Mouse (Mus musculus): ENCODE measurements around the gene Gnaz.

Gnaz gene

DNA sequence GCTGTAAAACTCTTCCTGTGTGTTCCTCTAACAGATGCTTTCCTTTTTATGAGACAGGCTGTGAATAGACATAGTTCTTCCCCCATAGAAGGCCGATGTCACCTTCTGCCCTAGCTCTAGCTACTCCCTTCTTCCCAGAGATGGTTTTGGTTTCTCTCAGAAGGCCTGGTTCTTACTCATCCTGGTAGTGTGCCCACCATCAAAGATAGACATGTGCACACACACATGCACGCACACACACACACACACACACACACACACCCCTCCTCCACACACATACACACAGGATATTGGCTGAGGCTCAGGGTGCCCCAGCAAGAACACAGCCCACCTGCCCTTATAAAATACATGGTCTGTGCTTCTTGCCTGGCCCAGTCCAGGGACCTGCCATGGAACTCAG lies 2.3 kb downstream of the Gnaz start:
- DNase-seq (ENCODE audit: low spot score in 2 of 2) = no peak

DNA sequence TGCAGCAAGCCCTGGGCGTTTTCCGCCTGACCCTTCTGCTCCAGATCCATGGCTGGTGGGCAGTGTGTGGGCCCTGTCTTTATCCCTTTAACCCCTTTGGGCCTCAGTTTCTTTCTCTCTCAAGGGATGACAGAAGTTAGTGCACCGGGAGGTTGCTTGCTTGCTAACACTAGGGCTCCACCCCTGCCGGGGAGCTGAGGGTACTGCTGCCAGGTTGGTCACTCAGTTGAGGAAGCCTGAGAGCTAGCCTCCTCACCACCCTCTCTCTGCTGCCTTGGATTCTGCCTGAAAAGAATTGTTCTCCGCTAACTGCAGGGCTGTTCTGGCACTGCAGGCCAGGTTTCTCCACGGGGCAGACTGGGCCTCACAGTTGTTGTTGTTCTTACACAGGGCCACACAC lies 6.0 kb downstream of the Gnaz start:
- DNase-seq (ENCODE audit: low spot score in 2 of 2) = no peak

DNA sequence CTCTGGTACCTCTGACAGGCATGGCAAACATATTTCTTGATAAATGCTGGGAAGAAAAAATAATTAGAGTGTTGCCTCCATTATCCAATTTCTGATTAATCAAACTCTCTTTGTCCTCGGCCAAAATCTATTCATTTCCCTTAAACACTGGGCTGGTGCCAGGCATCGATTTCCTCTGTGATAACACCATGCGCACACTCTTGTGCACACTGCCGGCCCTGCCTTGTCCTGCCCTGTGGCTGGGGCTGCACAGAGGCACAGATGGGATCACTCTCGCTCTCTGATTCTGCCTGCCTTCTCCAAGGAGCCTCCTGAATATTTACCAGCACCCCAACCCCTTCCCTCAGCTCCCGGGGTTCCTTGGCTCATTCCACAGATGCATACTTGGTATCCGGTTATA lies 8.6 kb downstream of the Gnaz start:
- DNase-seq (ENCODE audit: low spot score in 2 of 2) = no peak

DNA sequence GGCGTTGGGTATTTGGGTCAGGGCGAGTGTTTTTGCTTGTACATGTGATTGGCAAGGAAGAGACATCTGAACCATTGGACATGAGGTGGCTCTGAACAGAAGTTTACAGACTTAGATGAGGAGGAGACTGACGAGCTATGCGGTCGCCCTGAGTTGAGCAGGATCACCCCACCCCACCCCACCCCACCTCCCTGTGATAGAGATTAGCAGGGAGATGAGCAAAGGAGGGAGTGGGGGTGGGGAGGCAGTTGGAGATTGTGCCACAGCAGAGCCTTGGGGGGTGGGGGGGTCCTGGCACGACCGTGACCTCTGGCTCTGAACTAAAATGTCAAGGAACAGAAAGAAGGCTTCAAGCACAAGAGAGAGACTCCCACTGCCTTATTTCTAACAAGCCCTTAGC lies 9.5 kb downstream of the Gnaz start:
- DNase-seq (ENCODE audit: low spot score in 2 of 2) = no peak

DNA sequence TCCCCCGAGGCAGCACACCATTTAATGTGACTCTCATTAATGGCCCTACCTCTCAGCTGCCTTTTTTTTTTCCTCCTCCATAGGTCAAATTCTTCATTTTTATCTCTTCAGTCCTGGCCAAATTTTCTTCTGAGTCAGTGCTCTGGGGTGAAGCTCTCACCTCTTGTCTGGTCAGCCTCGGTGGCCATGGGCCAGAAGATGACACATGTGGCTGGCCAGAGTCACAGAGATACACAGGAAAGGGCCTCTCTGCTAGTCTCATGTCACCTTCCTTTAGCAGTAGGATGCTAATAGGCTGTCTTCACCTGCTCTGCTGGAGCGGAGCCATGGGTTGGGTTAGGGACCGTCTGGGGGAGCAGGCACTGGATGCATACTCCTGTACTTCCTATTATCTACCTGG lies 11.1 kb downstream of the Gnaz start:
- DNase-seq (ENCODE audit: low spot score in 2 of 2) = no peak

DNA sequence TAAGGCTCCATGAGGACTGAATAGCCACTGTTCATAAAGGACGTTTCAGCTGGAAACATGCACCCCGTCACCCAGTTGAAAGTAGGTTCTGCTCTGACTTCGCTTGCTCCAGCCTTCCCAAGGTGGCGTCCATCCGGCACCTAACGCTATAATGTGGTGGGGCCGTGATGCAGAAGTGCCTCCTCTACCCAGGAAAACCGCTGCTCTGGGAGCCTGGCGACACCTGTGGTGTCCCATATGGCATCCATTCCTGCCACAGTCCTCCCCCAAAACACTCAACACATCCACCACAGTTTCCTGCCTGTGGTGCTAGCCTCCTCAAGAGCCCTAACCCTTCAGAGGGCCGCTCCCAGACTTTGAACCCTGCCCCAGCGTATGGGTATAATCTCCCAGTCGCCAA lies 14.2 kb downstream of the Gnaz start:
- no peak for DNase-seq (ENCODE audit: low spot score in 2 of 2)

DNA sequence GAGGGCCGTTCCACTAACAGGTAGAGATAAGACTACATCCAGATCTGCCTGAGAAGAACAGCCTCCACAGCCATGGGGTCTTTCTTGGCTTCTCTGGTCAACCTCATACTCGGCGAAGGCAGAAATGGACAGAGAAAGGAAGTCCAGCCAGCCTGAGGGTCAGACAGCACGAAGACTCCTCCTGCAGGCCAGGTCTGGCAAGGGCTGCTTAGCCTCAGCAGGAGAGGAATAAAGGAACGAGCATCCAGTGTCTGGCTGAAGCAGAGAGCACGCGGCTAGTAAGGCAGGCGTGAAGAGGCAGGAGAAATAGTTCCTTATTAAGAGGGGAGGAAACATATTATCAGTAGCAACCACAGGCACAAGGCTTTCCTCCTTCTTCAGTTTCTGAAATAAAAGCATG lies 16.2 kb downstream of the Gnaz start:
- no peak for DNase-seq (ENCODE audit: low spot score in 2 of 2)

DNA sequence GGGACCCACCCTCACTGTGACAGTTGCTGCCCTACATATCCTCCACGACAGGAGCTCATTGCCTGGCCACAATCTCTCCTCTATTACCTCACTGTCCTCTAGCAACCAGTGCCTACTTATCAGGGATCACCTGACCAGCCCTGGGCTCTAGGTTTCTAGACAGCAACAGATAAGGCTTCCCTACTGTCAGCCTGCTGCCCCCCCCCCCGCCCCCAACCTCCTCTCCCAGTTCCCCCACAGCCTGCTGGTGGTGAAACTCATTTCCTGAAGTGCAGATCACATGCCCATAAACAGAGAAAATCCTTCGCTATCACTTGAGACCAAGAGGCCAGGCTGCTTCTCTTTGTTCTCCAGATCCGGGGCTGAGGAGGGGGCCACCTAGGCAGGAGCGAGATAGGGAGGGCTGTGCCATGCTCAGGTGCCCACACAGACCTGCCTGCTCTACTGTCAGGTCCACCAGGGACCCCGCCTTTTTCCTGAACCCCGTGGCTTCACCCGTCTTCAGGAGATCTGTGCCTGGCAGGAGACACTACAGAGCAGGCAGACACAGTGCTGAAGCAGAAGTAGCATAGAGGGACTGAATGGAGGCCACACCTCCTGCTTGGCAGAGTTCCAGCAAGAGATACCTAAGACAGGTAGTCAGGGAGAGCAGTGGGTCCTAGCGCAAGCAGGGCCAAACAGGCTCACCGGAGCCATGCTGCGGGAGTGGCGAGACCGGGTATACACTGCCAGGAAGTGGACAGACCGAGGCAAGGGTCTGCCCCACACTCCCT lies 20.9 kb downstream of the Gnaz start:
- no peak for DNase-seq (ENCODE audit: low spot score in 2 of 2)

DNA sequence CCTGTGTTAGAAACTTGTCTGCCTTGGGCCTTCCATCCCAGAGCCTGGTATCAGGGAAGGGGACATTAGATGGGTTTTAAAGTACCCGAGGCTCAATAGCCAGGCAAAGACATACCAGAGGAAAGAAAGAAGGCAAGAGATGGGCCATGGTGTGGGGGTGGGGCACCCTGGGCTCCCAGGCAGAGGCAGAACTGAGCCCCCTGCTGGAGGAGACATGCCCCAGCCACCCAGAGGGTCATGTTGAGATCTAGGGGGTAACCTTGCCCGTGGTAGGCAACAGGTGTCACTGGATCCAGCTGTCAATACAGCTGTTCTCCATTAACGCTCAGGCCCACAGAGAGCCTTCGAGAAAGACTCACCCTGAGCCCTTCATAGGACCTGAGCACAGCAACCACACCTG lies 22.8 kb downstream of the Gnaz start:
- no peak for DNase-seq (ENCODE audit: low spot score in 2 of 2)

DNA sequence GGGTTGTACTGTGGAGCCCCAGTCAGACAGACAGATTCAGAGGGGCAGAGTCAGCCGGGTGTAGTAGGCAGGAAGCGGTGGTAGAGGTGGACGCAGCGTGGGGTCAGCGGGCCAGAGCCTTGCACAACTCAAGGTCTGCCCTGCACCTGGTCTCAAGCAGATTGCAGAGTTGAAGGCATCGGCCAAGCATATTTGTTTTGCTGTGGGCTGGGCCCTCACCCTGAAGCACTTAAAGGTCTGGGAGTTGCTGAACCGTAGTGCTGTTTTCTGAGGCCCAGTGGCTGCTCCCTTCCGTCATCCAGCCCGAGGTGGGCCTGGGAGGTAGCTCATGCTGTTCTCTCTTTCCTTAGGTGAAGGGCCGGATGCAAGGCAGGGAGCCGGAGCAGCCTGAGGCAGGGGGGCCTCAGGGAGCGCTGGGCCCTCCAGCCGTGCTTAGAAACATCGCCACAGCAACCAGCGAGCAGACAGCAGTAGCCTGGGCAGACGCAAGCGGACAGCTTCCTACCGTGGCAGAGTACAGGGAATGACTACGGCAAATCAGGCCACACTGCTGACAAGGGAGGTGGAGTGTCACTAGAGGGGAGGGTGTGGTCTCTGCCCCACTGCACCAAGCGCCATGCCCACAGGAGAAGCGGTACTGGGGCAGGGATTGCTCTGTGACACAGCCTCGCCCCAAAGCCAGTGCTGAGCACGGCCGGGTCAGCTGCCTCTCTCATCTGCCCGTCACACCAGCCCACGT lies 23.8 kb downstream of the Gnaz start:
- no peak for DNase-seq (ENCODE audit: low spot score in 2 of 2)

DNA sequence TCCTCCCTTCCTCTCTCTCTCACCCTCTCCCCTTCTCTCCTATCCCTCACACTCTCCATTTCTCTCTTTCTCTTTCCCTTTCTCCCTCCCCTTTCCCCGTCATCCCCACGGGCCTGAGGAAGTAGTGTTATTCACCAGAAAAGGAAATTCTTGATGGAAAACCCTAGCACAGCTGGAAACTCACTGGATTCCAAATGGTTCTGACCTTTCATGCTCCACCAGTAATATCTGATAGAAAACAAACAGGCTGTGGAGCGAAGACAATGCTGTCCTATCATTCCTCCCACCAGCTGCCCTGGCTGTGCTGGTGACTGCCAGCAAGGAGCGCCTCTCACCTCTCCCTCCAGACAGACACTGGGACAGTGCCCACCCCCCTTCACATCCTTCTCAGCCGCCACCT lies 27.9 kb downstream of the Gnaz start:
- no peak for DNase-seq (ENCODE audit: low spot score in 2 of 2)

DNA sequence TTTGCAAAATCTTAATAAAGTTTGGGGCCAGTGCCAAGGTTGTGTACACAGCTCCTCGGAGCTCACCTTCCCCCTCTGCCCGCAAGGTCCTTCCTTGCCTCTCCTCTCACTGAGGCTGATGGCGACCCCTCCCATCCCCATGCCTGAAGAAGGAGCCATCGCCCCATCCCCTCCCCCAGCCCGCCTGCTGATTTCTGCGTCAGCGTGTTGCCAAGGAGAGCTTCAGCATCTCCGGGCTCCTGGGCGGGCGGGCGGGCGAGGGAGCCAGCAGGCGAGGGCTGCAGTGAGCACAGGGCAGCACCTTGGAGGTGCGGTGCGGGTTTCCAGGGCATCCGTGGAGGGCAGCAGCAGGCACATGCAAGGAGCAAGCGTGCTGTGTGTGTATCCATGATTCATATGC lies 28.4 kb downstream of the Gnaz start:
- DNase-seq (ENCODE audit: low spot score in 2 of 2) = peak in 1 of 2 experiments; percentile 60

DNA sequence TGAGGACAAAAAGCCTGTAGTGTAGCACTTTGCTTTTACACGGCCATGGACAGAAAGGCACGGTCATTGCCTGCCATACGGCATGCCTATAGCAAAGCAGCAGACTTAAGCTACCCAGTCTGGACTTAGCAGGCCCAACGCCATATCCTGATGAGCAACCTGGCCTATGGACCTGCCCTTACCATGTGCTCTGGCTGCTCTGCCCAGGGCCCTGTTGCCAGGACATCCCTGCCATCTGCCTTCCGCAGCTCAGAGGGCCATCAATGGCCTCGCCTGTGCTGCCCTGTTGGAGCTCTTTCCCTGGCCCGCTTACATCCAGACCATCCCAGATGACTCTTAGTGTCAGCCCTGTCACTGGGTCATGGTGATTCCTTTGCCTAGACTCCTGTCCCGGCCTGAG lies 34.4 kb downstream of the Gnaz start:
- DNase-seq (ENCODE audit: low spot score in 2 of 2) = no peak

DNA sequence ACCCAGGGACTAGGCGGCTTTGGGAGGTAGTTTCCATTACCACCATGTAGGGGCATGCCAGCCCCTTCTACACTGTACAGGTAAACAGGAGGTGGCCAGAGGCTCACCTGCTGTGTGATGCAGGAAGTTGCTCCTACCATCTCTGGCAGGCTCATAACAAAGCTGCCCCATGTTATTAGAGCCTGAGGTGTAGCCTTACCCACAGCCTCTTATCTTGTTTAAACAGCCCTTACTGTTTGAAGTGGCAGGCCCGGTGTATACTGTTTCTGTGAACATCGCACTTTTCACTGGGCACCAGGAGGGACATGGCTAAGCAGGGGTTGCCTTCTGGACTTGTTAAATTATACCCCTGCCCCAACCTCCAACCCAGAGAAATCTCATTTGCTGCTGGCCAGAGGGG lies 37.1 kb downstream of the Gnaz start:
- no peak for DNase-seq (ENCODE audit: low spot score in 2 of 2)

DNA sequence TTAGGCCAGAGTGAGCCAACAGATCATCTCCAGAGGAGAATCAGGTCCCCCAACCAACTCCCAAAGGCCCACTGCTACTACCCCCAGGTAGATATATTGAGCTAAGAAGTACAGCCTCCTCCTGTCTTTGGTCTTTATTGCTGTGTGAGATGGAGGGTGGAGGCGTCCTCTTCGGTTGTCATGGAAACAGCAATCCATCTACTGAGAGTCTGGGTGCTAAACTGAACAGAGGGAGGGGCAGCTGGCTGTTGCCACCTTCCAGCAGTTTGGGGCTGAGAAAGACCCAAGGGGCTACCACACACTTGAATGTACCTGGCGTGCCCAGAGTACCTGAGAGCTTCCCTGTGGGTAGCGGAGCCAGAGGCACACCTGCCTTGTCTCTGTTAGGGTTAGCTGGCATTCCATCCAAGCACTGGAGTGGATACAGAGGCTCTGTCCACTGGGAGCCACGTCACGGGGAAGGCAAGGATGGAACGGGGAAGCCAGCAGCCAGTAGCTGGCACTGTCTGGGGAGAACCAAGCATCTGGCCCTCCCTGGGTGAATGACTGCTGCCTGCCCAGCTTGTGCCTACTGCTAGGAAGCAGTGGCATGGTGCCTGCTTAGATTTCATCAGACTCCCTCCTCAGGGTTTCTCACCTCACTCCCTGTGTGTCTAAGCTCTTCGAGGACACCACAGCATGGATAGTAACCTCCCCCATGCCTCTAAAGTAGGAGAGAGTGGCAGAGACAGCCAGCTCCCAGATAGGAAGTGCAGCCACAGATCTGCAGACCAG lies 40.1 kb downstream of the Gnaz start:
- peak; percentile 76 to 87 for DNase-seq (ENCODE audit: low spot score in 2 of 2)

DNA sequence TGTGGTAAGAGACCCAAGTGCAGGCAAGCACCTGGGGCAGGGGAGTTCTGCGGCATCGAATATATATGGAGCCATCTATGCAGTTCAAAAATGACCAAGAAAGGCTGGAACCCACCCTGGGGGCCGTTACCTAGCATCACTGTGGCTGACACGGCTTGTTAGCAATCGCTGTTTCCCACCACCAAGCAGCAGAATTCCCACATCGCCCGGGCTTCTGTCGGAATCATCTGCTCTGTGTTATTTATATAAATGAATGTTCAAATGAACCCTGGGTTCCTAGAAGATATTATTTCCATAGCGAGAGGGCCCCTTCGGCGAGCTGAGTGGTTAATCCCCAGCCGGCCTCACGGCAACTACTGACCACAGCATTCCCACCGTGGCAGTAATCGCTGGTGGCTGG lies 43.7 kb downstream of the Gnaz start:
- DNase-seq (ENCODE audit: low spot score in 2 of 2) = no peak

DNA sequence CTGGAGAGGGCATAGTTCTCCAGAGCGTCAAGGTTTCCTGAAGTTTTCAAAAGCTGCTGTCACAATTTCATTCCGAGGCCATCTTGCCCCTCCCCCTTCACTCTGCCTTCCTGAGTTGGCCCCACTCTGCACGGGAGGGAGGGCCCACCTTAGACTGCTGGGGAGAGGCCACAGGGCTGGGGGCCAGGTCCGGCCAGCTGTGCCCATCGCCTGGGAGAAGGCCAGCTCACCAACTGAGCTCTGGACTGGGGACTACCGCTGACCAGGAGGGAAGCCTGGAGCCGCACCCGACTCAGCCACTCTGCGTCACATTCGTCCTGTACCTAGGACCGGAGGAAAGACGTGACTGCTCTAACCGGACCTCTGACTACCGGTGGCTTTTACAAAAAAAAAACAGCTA lies 48.5 kb downstream of the Gnaz start:
- no peak for DNase-seq (ENCODE audit: low spot score in 2 of 2)

DNA sequence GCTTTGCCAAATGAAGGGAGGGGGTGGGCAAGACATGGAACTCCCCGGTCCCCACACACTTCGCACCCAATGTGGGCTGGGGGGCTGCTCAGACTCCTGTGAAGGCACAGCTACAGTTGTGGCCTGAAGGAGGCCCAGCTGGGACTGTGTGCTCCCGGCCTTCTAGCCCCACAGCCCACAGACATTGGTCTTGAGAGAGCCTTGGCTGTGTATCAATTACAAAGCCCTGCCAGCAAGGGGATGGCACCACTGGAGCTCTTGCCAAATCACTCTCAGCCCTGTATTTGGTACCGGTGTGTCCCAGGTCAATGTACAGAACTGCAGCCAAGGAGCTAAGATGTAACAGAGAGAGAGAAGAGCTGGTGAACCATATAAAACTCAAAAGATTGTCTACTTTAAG lies 49.5 kb downstream of the Gnaz start:
- no peak for DNase-seq (ENCODE audit: low spot score in 2 of 2)

DNA sequence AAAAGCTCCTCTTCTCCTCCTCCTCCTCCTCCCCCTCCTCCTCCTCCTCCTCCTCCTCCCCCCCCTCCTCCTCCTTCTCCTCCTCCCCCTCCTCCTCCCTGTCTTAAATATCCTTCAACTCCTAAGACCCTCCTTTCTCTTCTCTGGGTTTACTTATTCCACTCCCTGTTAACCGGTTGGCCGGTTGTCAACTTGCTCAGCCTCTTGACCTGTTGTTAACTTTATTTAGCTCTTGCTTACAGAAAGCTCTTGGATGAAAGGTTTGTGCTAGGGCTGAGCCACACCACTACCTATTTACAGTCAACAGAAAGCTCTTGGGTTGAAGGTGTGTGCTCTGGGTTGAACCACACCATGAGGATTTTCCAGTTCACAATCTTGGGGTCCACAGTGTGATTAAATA lies 53.3 kb downstream of the Gnaz start:
- no peak for DNase-seq (ENCODE audit: low spot score in 2 of 2)

DNA sequence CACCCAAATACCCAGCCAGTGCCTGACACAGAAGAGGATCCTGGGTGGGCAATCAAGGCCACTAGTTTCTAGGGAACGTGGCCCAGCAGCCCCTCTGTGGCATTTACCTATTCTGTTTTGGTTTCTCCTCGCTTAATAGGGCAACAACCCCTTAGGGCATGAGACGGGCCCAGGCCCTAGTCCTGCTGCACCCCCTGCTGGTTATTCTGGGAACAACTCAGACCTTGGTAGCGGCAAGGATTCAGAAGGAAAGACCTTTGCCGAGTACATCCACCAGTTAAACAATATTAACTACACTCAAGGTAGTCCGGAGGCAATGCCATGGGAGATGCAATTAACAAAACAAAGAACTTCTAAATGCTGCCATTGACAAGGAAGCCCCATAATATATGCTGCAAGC lies 54.2 kb downstream of the Gnaz start:
- peak; percentile 85 to 88 for DNase-seq (ENCODE audit: low spot score in 2 of 2)

DNA sequence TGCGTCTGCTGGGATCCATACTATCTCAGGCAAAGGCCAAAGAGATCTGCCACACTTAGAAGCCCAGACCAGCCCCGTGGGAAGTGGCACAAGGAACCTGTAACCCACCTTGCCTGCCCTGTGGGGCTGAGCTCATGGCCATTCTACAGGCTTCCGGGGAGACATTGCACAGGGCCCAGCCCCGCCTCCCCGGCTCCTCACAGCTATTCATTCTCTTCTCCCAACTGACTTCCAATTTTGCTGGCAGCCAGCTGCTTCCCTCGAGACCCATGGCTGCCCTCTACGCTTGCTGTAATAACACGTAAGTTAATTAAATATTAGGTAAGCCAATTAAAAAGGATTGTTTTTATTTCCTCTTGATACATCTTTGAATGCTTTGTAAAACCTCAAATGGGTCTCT lies 59.5 kb downstream of the Gnaz start:
- DNase-seq (ENCODE audit: low spot score in 2 of 2) = no peak

DNA sequence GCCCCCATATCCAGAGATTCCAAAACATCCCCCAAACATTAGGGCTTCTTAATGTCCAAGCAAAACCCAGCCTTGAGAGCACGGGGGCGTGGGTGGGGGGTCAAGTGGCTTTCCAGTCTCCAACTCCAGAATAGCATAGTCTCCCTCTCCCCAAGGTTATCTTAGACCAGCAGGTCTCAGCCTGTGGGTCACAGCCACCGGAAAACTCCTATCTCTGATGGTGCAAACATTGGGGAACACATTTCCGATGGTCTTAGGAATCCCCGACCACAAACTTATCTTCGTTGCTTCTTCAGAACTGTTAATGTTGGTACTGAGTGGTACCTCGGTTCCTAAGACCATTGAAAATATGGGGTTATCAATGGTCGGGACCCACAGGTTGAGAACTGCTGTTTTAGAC lies 61.8 kb downstream of the Gnaz start:
- no peak for DNase-seq (ENCODE audit: low spot score in 2 of 2)

DNA sequence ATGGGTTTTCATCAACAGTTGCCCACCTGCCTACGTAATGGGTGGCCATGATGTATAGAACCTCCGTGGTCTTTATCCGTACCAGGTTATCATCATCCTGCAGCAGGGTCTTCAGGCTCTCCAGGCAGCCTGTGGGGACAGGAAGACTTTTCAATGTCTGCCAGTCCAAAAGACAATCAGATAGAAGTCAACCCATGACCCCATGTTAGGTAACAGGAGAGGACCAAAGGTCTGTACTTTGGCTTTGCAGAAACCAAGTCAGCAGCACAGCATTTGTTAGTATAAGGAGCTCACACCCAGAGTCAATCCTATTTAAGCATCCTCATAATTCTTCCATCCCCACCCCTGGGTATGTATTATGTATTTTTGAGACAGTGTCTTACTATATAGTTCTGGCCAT lies 62.7 kb downstream of the Gnaz start:
- no peak for DNase-seq (ENCODE audit: low spot score in 2 of 2)
